Mouse (Mus musculus) hindbrain, embryonic 12.5 days (tissue): Measurements from ENCODE around the gene Thnsl2. TPM values are rescaled to one million over a fixed set of nuclear protein-coding genes. Genes with fewer than 3 reads are reported as not detected.

Experiments
- ATAC-seq: fragments of 200-750 bp; cut with Nextera tagmentation; 2 replicates; pipeline ENCODE4 v1.8.0; 2017; ENCODE audit warnings: moderate TSS enrichment; ENCODE audit not compliant: low FRiP score
- H3K27ac ChIP-seq: fragments of 300-500 bp; sonication (generic); 2 replicates; pipeline ENCODE4 v1.5.1; 2016; ENCODE audit warnings: mild to moderate bottlenecking
- H3K27me3 ChIP-seq: fragments of 300-500 bp; sonication (generic); 2 replicates; pipeline ENCODE4 v1.6.1; 2016; ENCODE audit warnings: mild to moderate bottlenecking
- H3K36me3 ChIP-seq: fragments of 300-500 bp; sonication (generic); 2 replicates; pipeline ENCODE4 v1.6.1; 2016; ENCODE audit warnings: mild to moderate bottlenecking
- H3K4me1 ChIP-seq: fragments of 300-500 bp; sonication (generic); 2 replicates; pipeline ENCODE4 v1.6.1; 2016
- H3K4me2 ChIP-seq: fragments of 300-500 bp; sonication (generic); replicated peaks from 2 replicates; pipeline ENCODE4 v1.6.1; 2016; ENCODE audit warnings: mild to moderate bottlenecking
- H3K4me3 ChIP-seq: fragments of 300-500 bp; sonication (generic); 2 replicates; pipeline ENCODE4 v1.5.1; 2016; ENCODE audit warnings: mild to moderate bottlenecking
- H3K9ac ChIP-seq: fragments of 300-500 bp; sonication (generic); 2 replicates; pipeline ENCODE4 v1.6.1; 2016; ENCODE audit warnings: mild to moderate bottlenecking, moderate library complexity
- H3K9me3 ChIP-seq: fragments of 300-500 bp; sonication (generic); replicated peaks from 2 replicates; pipeline ENCODE4 v1.6.1; 2016; ENCODE audit warnings: mild to moderate bottlenecking
- WGBS: fragments of 180-500 bp; shearing (Covaris S2); methylation state at CpG from one replicate; pipeline ENCODE4 v1.1.7; 2016; 5-methylcytosine and 5-hydroxymethylcytosine counted together
- polyA plus RNA-seq: library from polyadenylated mRNA; unstranded; fragments of >200 nt; fragmentation: Nextera tagmentation; extraction: Ambion mirVana; gene quantifications from 2 replicates; pipeline ENCODE4 v1.2.1, GENCODE M21; 2016

Thnsl2 gene
- polyA plus RNA-seq, 1 experiment from 2014 or later = 5.4 TPM

GRCm38 (mm10) chr6:71083441-71083840 is 60.8 kb downstream of the Thnsl2 start:
- Histone ChIP-seq H3K4me1 (no peaks in the 10 kb centered on the region), H3K4me3 (no peak overlapping the region), H3K36me3 (no peaks in the 10 kb centered on the region), H3K4me2 (no peak overlapping the region), H3K9ac (no peak overlapping the region), H3K9me3 (0 out of 2 replicates have a peak, but pooled peaks cover 5% of the 10 kb centered on the region), H3K27me3 (no peaks in the 10 kb centered on the region), H3K27ac (no peak overlapping the region)
- WGBS = 86% methylated on average over 7 of the region's 7 CpGs
- no peak for ATAC-seq

- Histone ChIP-seq H3K36me3 (no peaks in the 10 kb centered on the region), H3K9me3 (0 out of 2 replicates have a peak, but pooled peaks cover 3% of the 10 kb centered on the region), H3K9ac (no peak overlapping the region), H3K27ac (no peak overlapping the region), H3K4me3 (no peak overlapping the region), H3K4me1 (no peaks in the 10 kb centered on the region), H3K4me2 (no peak overlapping the region), H3K27me3 (no peaks in the 10 kb centered on the region)
- 81% methylated on average over 11 of the region's 11 CpGs for WGBS
- ATAC-seq = no peak
These were observed 62.2 kb downstream of the Thnsl2 start for GRCm38 (mm10) chr6:71082084-71082483.

- H3K4me2 ChIP-seq = no peak overlapping the region
- no peak overlapping the region for H3K9ac ChIP-seq
- no peak for ATAC-seq
- no peaks in the 10 kb centered on the region for H3K36me3 ChIP-seq
- no peak overlapping the region for H3K27ac ChIP-seq
- H3K9me3 ChIP-seq = no peaks in the 10 kb centered on the region
- no peaks in the 10 kb centered on the region for H3K27me3 ChIP-seq
- no peak overlapping the region for H3K4me3 ChIP-seq
- WGBS = 84% methylated on average over 6 of the region's 6 CpGs
- H3K4me1 ChIP-seq = no peaks in the 10 kb centered on the region
These were observed 63.0 kb downstream of the Thnsl2 start for GRCm38 (mm10) chr6:71081230-71081629.

Other genes starting within 250 kb of the Thnsl2 start
- not detected in 2 replicates for gene Tex37, start 225.5 kb downstream of the Thnsl2 start, polyA plus RNA-seq
- gene Foxi3, start 187.9 kb downstream of the Thnsl2 start, polyA plus RNA-seq = not detected in 2 replicates
- gene Fabp1, start 55.4 kb upstream of the Thnsl2 start, polyA plus RNA-seq = not detected in 2 replicates
- 30.3 and 31.6 TPM in 2 replicates for gene Krcc1, start 127.2 kb upstream of the Thnsl2 start, polyA plus RNA-seq
- gene Smyd1, start 177.8 kb upstream of the Thnsl2 start, polyA plus RNA-seq = 0.61 and 2.4 TPM in 2 replicates
- not detected in 2 replicates for gene Cd8b1, start 178.3 kb upstream of the Thnsl2 start, polyA plus RNA-seq
- not detected in 2 replicates for gene Cd8a, start 229.0 kb upstream of the Thnsl2 start, polyA plus RNA-seq